7 mouse cellular contexts compared by ENCODE assay signal in the genomic region with DNA sequence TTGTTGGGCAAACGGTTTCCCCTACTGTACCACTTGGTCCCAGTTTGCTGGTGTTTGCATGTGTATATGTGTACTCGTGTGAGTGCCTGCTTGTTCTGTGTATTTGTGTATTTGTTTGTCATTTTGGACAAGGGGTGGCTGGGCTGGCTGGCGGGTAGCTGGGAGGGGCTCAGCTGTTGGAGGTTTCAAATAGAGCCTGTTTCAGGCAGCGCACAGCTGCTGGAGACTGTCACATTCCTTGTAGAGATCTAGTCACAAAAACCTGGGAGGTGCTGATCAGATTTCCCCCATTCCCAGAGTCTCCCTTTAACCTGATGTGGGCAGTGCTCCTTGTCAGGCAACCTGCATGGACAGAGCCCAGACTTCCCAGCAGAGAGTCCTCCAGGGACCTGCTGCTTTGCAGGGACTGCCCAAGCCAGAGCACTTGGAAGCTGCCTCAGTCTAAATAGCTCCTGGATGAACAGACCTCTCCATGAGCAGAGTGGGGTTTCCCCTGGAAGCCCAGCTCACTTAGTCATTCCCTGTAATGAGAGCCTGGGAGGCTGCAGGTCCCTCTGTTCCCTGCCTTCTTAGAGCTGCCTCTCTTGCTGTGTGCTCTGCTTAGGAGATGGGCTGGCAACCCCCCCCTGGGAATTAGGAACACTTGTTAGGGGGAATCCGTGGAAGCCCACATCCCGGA. TPM values are rescaled to one million over a fixed set of nuclear protein-coding genes. Genes with fewer than 3 reads are reported as not detected.
DNase-seq lines count a peak whose midpoint lies in the region; ATAC-seq and TF ChIP-seq lines count a peak whose summit lies in the region.

No protein-coding gene starts in this region.

- H3K27me3 ChIP-seq in heart, embryonic 12.5 days (replicated peaks) = peaks cover 45% of the 10 kb centered on the region
- H3K27me3 ChIP-seq in midbrain, embryonic 10.5 days (ENCODE audit: low read depth, poor library complexity, severe bottlenecking) = peaks cover 52% of the 10 kb centered on the region

- no peaks in the 10 kb centered on the region for H3K36me3 ChIP-seq in heart, embryonic 12.5 days
- no peaks in the 10 kb centered on the region for H3K36me3 ChIP-seq in midbrain, embryonic 10.5 days

- H3K4me3 ChIP-seq in heart, embryonic 12.5 days = peak overlapping the region; percentile 48; the same call in 1 of the 2 replicates
- H3K4me3 ChIP-seq in midbrain, embryonic 10.5 days = peak overlapping the region; percentile 60

- no peak for TF ChIP-seq POLR2A in brain, embryonic 14.5 days (IDR thresholded peaks at IDR 0.05; ENCODE audit: borderline replicate concordance, extremely low read depth, insufficient read depth, insufficient read length, poor library complexity, severe bottlenecking)

- WGBS in heart, embryonic 12.5 days = 24% methylated on average over 6 of the region's 6 CpGs
- WGBS in midbrain, embryonic 10.5 days = 40% methylated on average over 6 of the region's 6 CpGs

- H3K4me1 ChIP-seq in heart, embryonic 12.5 days (replicated peaks) = peaks cover 44% of the 10 kb centered on the region
- H3K4me1 ChIP-seq in midbrain, embryonic 10.5 days = peaks cover 44% of the 10 kb centered on the region

- no peaks in the 10 kb centered on the region for H3K9me3 ChIP-seq in heart, embryonic 12.5 days (replicated peaks)
- no peaks in the 10 kb centered on the region for H3K9me3 ChIP-seq in midbrain, embryonic 10.5 days (replicated peaks)

- no peak overlapping the region for H3K9ac ChIP-seq in heart, embryonic 12.5 days

- peak overlapping the region; percentile 96 for H3K4me2 ChIP-seq in heart, embryonic 12.5 days

- no peak for ATAC-seq in heart, embryonic 12.5 days (ENCODE audit: insufficient number of reproducible peaks, low FRiP score)

- no peak overlapping the region for H3K27ac ChIP-seq in heart, embryonic 12.5 days (ENCODE audit: poor library complexity, severe bottlenecking)
- peak overlapping the region; percentile 14; the same call in 1 of the 2 replicates for H3K27ac ChIP-seq in midbrain, embryonic 10.5 days (replicated peaks)

- TF ChIP-seq CTCF in brain, embryonic 14.5 days (IDR thresholded peaks at IDR 0.05; ENCODE audit: borderline replicate concordance, extremely low read depth, insufficient read depth, insufficient read length) = no peak

- peak; percentile 90 for DNase-seq in MN1 (ENCODE audit: low spot score)
- DNase-seq in brain, embryonic 14.5 days (ENCODE audit: low read depth) = peak; percentile 49
- DNase-seq in midbrain, embryonic 10.5 days (ENCODE audit: low spot score) = no peak
- DNase-seq in B cell, adult 2 months = no peak
- DNase-seq in spleen, adult 18-20 months = no peak
- no peak for DNase-seq in thymus, postnatal 4 days

RNA-seq across cellular contexts. Expression of a gene that starts 2.6 kb away (rescaled TPM):
- 11.5 and 13.8 TPM in 2 replicates for polyA plus RNA-seq in brain, embryonic 14.5 days (2012; rRNA removed)
- polyA plus RNA-seq in heart, embryonic 12.5 days (2016; fragmentation: Nextera tagmentation; extraction: Ambion mirVana) = 1.4 and 1.5 TPM in 2 replicates
- 0.68 and 1.1 TPM in 2 replicates for polyA plus RNA-seq in midbrain, embryonic 10.5 days (2016; fragmentation: Nextera tagmentation; extraction: Ambion mirVana)

Comparison
In these comparisons a context has a peak if more than half of its experiments do, and no peak if none do; other contexts are left out.
1. DNase-seq: peak in MN1 (single experiment) and brain, embryonic 14.5 days (single experiment); none in midbrain, embryonic 10.5 days (single experiment), B cell, adult 2 months (0 of 2), spleen, adult 18-20 months (0 of 2) and thymus, postnatal 4 days (single experiment).